Mouse (Mus musculus) neural tube, embryonic 10.5 days (tissue): ENCODE data around the gene Gm21874.
"Not testable (repeated sequence)": the region's sequence is repeated elsewhere in the genome, so short reads cannot be mapped to it uniquely, and the experiment has no call there.

ENCODE experiments used
- DNase-seq: peaks from one replicate; pipeline ENCODE4 v3.0.0-alpha.2; 2017; ENCODE audit warnings: low spot score; ENCODE audit errors: extremely low spot score

Gene Gm21874

GRCm38 (mm10) chrY:9416048-9416447, at the start of gene Gm21874:
Gm21874 (minus strand) TSS chrY:9416148.
- not testable (repeated sequence) for DNase-seq
